Mouse (Mus musculus) erythroblast, embryonic 14.5 days (primary cell): Measurements from ENCODE around the gene F11r.

Source experiments
- GATA1 ChIP-seq: IDR thresholded peaks from 2 replicates; pipeline ENCODE4 v1.6.1; 2012; ENCODE audit warnings: low read length, inconsistent platforms, mixed read lengths
- TAL1 ChIP-seq: IDR thresholded peaks from 3 replicates; pipeline ENCODE4 v1.6.1; 2012; ENCODE audit warnings: low read length, inconsistent platforms, mixed read lengths

DNA sequence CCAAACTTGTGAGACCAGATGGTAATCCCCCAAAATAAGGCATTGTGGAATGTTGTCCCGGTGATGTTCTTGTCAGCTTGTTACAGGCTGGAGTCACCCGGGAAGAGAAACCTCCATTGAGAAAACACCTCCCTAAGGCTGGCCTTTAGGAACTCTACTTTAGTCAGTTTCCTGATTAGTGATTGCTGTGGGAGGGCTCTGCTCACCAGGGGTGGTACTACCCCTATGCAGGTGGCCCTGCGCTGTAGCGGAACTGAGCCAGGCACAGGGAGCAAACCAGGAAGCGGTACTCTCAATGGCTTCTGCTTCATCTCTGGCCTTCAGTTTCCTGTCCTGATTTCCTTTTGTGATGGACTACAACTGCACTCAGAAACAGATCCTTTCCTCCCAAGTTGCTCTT lies 62.5 kb downstream of the F11r start:
- no peak for TF ChIP-seq GATA1
- TF ChIP-seq TAL1 = no peak
